Mouse (Mus musculus): Measurements from ENCODE around the gene Coq8a.

Gene Coq8a

DNA sequence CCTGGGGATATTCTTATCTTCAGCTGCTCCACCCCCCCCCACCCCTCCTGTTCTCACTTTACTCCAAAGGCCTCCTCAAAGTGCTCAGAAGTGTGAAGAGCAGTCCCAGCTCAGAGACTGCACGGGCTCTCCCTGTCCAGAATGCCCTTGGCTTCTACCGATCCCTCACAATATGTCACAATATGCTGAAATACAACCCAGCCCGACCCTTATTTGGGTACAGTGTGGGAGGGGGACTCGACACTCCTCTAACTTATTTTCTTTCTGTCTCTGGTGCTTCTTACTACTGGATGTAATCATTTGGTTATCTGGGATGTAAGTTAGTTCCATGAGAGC is 281 bp upstream of the Coq8a start:
- no peak for DNase-seq (ENCODE audit: low read depth, low spot score)

DNA sequence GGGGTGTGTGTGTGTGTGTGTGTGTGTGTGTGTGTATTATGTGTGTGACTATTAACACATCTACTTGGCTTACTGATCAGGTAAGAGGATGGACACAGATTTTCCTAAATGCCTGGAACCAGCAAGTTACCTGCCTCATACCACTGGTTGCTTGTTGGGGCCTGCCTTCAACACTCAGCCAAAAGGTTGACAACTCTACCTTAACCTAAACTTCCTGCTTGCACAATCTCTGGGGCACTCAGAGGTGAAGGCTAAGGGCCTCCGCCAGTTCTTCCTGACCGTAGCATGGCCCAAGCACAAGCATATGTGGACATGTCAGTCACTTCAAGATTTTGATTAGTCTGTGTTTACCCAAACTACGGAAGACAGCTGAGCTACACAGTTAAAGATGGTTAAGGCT is 1.4 kb downstream of the Coq8a start:
- DNase-seq (ENCODE audit: low read depth, low spot score), result no peak

- no peak for DNase-seq (ENCODE audit: low read depth, low spot score)
Measured at GRCm38 (mm10) chr1:180196508-180196907, 2.9 kb downstream of the Coq8a start.

DNA sequence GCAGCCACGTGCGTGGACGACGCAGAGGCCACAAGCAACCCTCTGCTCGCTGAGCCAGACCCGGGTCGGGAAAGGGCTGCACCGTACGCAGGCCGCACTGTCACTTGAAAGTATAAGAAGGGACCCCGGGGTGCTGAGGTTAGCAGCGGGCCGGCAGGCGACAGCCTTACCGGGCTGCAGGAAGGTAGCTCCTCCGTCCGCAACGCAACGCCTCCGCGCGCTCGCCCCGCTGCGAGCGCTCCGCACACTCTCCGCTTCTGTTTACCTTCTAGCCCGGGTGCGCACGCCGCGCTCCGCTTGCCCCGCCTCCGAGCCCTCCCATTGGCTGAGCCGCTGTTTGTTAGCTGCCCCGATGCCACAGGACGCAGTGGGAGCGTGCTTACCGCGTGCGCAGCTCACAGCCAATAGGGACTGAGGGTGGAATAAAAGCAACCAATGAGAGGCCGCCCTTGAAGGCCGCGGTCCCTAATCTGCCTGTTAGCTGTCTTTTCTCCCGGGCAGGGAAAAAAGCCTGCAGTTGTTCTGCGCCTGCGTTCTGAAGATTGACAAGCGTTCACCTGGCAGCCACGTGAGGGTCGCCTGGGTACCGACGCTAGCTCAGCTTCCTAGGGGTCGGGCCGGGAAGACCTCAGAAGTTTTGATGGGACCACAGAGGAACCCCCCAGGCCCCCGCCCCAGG is 3.6 kb downstream of the Coq8a start:
- DNase-seq (ENCODE audit: low read depth, low spot score), result peak; percentile 100

GRCm38 (mm10) chr1:180194781-180195471 is 4.5 kb downstream of the Coq8a start:
- peak; percentile 71 for DNase-seq (ENCODE audit: low read depth, low spot score)

GRCm38 (mm10) chr1:180194048-180194447 is 5.4 kb downstream of the Coq8a start:
- DNase-seq (ENCODE audit: low read depth, low spot score), result no peak

DNA sequence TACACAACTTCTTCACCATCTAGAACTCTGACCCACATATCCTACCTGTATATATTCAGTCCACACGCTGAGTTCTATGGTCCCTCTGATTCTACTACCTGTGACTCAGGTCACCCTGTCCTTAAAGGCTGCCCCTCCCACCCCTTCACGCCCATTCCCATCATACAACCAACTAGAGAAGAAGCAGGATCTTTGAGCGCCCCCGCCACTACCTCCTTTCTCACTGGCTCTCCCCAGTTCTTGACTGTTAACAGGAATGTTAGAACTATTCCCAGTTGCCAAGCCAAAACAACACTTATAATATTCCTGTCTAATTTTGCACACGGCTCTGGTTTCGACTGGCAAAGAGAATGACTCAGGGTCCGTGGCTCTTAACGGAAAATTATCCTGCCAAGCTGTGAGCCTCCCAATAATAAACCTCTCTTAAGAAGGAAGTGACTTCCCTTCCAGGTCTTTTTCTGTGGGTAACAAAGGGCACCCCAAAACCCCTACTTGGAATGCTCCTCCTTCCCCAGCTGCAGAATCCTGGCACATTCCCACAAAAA is 5.9 kb downstream of the Coq8a start:
- no peak for DNase-seq (ENCODE audit: low read depth, low spot score)

DNA sequence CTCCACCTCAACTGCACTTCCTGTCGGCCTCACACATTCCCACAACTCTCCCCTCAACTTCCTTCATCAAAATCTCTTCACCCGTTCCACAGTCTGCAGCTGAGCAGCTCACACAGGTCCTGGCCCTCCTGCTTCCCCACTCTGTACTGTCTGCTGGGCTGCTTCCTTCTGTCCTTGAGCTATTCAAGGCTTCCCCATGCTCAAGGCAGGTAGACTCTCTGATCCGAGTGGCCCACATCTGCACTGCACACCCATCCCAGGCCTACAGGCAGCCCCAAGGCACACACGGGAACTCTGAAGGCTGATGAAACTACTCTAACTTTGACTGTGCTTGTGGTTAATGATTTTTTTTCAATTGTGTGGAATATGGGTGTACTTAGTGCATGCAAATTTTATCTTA is 6.5 kb downstream of the Coq8a start:
- no peak for DNase-seq (ENCODE audit: low read depth, low spot score)

DNA sequence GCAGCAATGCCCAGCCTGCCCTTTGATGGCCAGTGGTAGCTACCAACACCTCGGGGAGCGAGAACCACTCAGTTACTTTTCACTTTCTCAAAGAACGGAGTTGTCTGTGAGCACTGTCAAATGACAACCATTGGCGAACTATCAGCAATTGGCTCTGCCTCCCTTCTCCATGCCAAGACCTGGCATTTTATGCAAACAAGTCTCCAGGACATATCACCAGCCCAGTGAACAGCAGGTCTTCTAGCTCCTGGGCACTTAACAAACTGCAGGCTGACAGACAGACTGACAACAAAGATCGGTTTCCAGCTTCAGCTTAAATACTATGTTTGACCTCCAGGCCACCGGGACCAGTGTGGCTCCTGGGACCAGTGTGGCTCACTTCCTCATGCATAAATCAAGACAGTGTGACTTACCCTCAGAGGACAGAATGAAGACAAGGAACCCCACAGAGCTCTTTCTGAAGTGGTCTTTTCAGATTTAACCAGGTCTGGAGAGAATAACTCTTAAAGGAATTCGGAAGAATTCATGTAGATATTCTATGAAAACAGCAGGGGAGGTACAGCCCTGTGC is 7.7 kb downstream of the Coq8a start:
- DNase-seq (ENCODE audit: low read depth, low spot score), result no peak

- no peak for DNase-seq (ENCODE audit: low read depth, low spot score)
Measured at GRCm38 (mm10) chr1:180191112-180191511, 8.3 kb downstream of the Coq8a start.

GRCm38 (mm10) chr1:180188951-180189350 is 10.5 kb downstream of the Coq8a start:
- DNase-seq (ENCODE audit: low read depth, low spot score), result no peak

DNA sequence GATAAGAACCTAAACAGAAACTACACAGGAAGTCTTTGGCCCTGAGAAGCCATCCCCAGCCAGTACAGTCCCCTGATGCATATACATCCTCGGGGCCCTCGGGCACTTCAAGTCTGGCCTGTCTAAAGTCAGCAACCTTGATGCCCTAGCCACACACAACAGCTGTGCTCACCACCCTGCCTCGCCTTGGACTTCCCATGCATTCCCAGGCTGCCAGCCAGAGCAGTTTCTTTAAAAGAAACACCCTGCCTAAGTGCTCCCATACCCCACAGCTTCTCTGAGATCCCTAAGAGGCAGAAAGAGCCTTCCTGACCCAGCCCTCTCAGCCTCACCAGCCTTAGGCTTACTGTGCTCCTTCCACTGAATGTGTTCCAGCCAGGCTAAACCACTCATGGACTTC is 13.0 kb downstream of the Coq8a start:
- DNase-seq (ENCODE audit: low read depth, low spot score), result no peak

- DNase-seq (ENCODE audit: low read depth, low spot score), result no peak
Measured at GRCm38 (mm10) chr1:180185877-180186276, 13.5 kb downstream of the Coq8a start.

- DNase-seq (ENCODE audit: low read depth, low spot score), result no peak
Measured at GRCm38 (mm10) chr1:180184768-180185167, 14.6 kb downstream of the Coq8a start.

DNA sequence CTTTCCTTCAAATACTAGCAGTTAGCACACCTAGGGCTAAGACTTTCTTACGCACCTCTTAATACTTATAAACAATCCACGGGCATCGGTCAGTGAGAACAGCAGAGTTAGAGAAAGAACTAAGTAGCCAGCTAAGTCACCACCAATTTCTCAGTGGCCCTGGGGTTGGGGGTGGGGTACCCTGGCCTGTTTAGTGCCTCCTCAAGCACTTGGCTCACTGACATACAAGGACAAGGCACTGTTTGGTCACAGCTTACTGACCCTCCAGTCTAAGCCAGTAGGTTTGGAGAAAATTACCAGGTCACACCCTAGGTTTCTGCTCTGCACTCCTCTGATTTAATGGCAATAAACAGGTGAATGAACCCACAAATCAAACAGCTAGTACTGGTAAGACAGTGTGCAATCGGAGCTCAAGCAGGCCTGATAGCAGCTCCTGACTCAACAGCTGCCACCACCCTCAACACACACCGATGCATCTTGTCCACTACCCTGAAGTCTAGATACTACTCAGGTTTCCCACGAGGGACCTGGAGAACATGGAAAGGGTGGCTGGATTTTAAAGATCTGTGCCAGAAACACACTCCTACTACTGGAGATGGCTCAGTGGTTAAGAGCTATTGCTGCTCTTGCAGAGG is 15.8 kb downstream of the Coq8a start:
- no peak for DNase-seq (ENCODE audit: low read depth, low spot score)

DNA sequence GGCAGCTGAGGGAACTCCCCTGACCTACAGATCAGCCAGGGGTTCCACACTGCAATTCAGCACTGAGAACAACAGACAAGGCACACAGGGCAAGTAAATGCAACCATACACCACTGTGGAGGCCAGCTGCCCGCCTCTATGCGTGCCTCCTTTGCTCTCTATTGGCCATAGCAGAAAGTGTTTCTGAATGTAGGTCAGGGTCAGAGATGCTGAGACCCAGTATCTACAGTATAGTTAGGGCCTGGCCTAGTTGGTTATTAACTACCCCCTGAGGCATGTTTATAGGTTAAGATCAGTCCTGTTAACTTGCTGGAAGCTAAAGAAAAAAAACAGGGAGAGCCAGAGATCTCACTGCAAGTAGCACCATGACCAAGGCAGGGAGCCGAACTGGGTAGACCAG is 16.7 kb downstream of the Coq8a start:
- DNase-seq (ENCODE audit: low read depth, low spot score), result no peak

GRCm38 (mm10) chr1:180181966-180182319 is 17.5 kb downstream of the Coq8a start:
- no peak for DNase-seq (ENCODE audit: low read depth, low spot score)

DNA sequence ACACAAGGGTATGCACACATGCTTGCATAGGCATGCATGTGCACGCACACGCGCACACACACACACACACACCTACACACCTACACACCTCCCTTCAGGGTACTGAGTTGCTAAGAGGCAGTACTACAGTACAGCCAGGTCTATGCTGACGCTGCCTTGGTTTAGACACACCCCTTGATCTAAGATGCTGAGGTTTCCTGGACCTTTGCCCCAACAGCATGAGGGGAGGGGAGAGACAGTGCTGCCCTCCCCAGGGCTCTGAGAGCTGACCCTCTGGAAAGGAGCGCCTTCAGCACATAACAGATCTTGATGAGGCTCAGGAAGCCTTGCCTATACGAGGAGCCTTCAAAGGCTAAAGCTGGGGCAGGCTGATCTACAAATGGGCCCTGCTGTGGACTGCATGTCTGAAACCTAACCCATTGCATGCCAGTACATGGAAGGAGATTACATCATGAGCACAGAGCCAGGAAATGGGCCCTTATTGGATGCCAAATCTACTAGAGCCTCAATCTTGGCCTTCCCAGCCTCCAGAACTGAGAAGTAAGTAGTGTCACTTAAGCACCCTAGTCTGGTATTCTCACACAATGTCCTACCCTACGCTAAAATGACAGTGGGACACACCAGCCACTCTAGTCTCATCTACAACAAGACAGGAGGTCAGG is 18.0 kb downstream of the Coq8a start:
- no peak for DNase-seq (ENCODE audit: low read depth, low spot score)

- DNase-seq (ENCODE audit: low read depth, low spot score), result no peak
Measured at GRCm38 (mm10) chr1:180179840-180180239, 19.6 kb downstream of the Coq8a start.

- DNase-seq (ENCODE audit: low read depth, low spot score), result no peak
Measured at GRCm38 (mm10) chr1:180179100-180179499, 20.3 kb downstream of the Coq8a start.

DNA sequence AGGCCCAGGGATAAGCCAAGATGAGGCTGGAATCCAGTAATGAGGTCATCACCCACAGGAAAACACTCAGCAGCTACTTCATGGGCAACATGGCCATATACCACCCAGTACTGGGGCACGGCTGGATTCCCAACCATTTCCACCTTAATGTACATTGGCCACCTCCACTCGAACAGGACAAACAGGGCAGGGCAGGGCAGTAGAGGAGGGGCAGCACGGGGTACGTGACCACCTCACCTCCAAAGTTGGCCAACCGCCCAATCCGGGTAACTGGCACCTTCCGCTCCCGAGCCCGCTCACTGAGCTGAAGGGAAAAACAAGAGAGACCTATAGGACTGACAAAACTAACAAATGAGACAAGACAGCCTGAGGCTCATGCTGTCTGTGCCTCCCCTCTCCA is 21.1 kb downstream of the Coq8a start:
- DNase-seq (ENCODE audit: low read depth, low spot score), result no peak

DNA sequence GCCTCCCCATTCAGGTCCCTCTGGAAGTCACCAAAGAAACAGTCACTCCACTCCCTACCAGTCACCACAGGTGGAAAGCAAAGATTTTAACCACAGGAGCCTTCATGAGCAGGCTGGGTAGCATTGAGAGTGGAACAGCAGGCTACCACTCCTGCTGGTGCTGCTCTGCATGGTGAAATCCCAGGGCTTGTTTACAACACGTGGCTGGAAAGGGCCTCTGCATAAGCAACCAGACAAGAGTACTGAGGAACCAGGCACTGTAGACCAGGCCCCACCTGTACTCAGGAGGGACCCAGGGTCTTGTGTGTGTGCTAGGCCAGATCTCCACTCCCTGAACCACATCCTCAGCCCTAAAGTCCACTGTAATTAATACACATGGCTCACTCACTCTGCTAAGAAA is 22.6 kb downstream of the Coq8a start:
- no peak for DNase-seq (ENCODE audit: low read depth, low spot score)
